ENCODE assay signal across 26 mouse cellular contexts in the genomic region with DNA sequence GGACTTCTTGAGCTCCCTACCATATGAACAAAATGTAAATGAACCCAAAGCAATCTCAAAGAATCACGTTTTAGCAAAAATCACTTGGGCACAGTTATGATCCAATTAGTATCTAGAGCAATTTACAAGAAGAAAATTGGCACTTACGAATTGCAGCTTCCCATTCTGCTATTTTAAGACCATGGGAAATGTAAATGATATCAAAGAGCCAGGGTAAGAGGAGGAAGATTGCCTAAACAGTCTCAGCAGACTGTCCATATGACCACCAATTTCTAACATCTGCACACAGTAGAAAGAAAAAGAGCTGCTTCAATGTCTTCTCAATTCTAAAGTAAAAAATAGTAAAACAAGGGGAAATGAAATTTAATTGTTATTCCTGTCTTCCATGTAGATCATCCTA.
"Had no signal": no experiment of that assay in that cellular context is flagged by ENCODE, and none has a peak within 500 bp of the region (broad histone marks: within the 10 kb centered on the region; RNA-seq: fewer than 3 reads in every experiment).

No protein-coding gene starts in this region.

- H3K36me3 ChIP-seq: heart, embryonic 10.5 days; heart, embryonic 12.5 days; hindbrain, embryonic 10.5 days; hindbrain, embryonic 12.5 days; hindbrain, embryonic 15.5 days; intestine, embryonic 15.5 days; limb, embryonic 10.5 days; limb, embryonic 12.5 days; liver, embryonic 13.5 days had no signal

- DNase-seq: gastrocnemius, adult 2 months; gastrocnemius, postnatal 10 days; gastrocnemius, postnatal 25 days; heart, adult 18-20 months; heart, postnatal 10 days; heart, postnatal 4 days; kidney, adult 18-20 months; kidney, adult 8-10 months; kidney, postnatal 10 days; kidney, postnatal 25 days; kidney, postnatal 4 days; liver; liver, embryonic 13.5 days had no signal

- H3K4me3 ChIP-seq: gastrocnemius, adult 2 months; heart, embryonic 10.5 days; heart, embryonic 12.5 days; hindbrain, embryonic 10.5 days; hindbrain, embryonic 12.5 days; hindbrain, embryonic 15.5 days; intestine, embryonic 15.5 days; layer of hippocampus, adult 2 months; left cerebral cortex, adult 2 months; limb, embryonic 10.5 days; limb, embryonic 12.5 days; liver, embryonic 13.5 days had no signal

- H3K4me1 ChIP-seq: heart, embryonic 10.5 days; heart, embryonic 12.5 days; hindbrain, embryonic 10.5 days; hindbrain, embryonic 12.5 days; hindbrain, embryonic 15.5 days; intestine, embryonic 15.5 days; limb, embryonic 10.5 days; limb, embryonic 12.5 days; liver, embryonic 13.5 days had no signal

- H3K27ac ChIP-seq: gastrocnemius, adult 2 months; heart, embryonic 10.5 days; hindbrain, embryonic 10.5 days; hindbrain, embryonic 12.5 days; hindbrain, embryonic 15.5 days; intestine, embryonic 15.5 days; layer of hippocampus, adult 2 months; left cerebral cortex, adult 2 months; limb, embryonic 10.5 days; limb, embryonic 12.5 days; liver, embryonic 13.5 days had no signal

- H3K4me2 ChIP-seq: heart, embryonic 12.5 days; hindbrain, embryonic 12.5 days; hindbrain, embryonic 15.5 days; intestine, embryonic 15.5 days; limb, embryonic 12.5 days; liver, embryonic 11.5 days; liver, embryonic 13.5 days had no signal

- H3K27me3 ChIP-seq: heart, embryonic 12.5 days; hindbrain, embryonic 12.5 days; hindbrain, embryonic 15.5 days; intestine, embryonic 15.5 days; limb, embryonic 12.5 days; liver, embryonic 13.5 days had no signal

- ATAC-seq: inflammation-experienced regulatory T-cells, adult 6 months; intestine, embryonic 15.5 days; intestine, postnatal 0 days had no signal

- H3K9ac ChIP-seq: heart, embryonic 12.5 days; hindbrain, embryonic 12.5 days; hindbrain, embryonic 15.5 days; intestine, embryonic 15.5 days; limb, embryonic 12.5 days; liver, embryonic 13.5 days had no signal

- H3K9me3 ChIP-seq: heart, embryonic 10.5 days; heart, embryonic 12.5 days; hindbrain, embryonic 10.5 days; hindbrain, embryonic 12.5 days; hindbrain, embryonic 15.5 days; intestine, embryonic 15.5 days; limb, embryonic 10.5 days; limb, embryonic 12.5 days; liver, embryonic 13.5 days had no signal
